Mouse (Mus musculus): ENCODE results near the gene Klhl22. TPM values are rescaled to one million over a fixed set of nuclear protein-coding genes. Genes with fewer than 3 reads are reported as not detected.
"Not testable (repeated sequence)": the region's sequence is repeated elsewhere in the genome, so short reads cannot be mapped to it uniquely, and the experiment has no call there.

Gene Klhl22
- polyA plus RNA-seq, 1 experiment from 2014 or later: 76.6 TPM

- Histone ChIP-seq H3K9ac (replicated peaks; ENCODE audit: low read depth, low read length) (no peak overlapping the region), H3K27me3 (ENCODE audit: control insufficient read depth, insufficient read depth, low read length) (no peaks in the 10 kb centered on the region), H3K4me2 (replicated peaks; ENCODE audit: low read depth, low read length) (no peak overlapping the region), H3K36me3 (ENCODE audit: control insufficient read depth, insufficient read depth, low read length) (no peaks in the 10 kb centered on the region), H3K27ac (ENCODE audit: low read length) (no peak overlapping the region), H3K9me3 (ENCODE audit: control insufficient read depth, low read depth, low read length) (no peaks in the 10 kb centered on the region), H3K4me1 (ENCODE audit: control insufficient read depth, insufficient read depth, low read length) (no peaks in the 10 kb centered on the region), H3K4me3 (ENCODE audit: low read depth, low read length) (no peak overlapping the region)
- no peak for ATAC-seq (ENCODE audit: insufficient number of reproducible peaks, insufficient read depth, low FRiP score, low read depth)
These were observed 29.4 kb upstream of the Klhl22 start for GRCm38 (mm10) chr16:17729974-17730373.

- H3K36me3 ChIP-seq (ENCODE audit: control insufficient read depth, insufficient read depth, low read length): no peaks in the 10 kb centered on the region
- H3K27ac ChIP-seq (ENCODE audit: low read length): no peak overlapping the region
- 39% methylated on average over 3 of the region's 3 CpGs for WGBS
- no peak for ATAC-seq (ENCODE audit: insufficient number of reproducible peaks, insufficient read depth, low FRiP score, low read depth)
- H3K9ac ChIP-seq (replicated peaks; ENCODE audit: low read depth, low read length): no peak overlapping the region
- H3K9me3 ChIP-seq (ENCODE audit: control insufficient read depth, low read depth, low read length): no peaks in the 10 kb centered on the region
- H3K4me1 ChIP-seq (ENCODE audit: control insufficient read depth, insufficient read depth, low read length): no peaks in the 10 kb centered on the region
- no peak overlapping the region for H3K4me2 ChIP-seq (replicated peaks; ENCODE audit: low read depth, low read length)
- no peak overlapping the region for H3K4me3 ChIP-seq (ENCODE audit: low read depth, low read length)
- H3K27me3 ChIP-seq (ENCODE audit: control insufficient read depth, insufficient read depth, low read length): no peaks in the 10 kb centered on the region
These were observed 27.4 kb upstream of the Klhl22 start for GRCm38 (mm10) chr16:17732021-17732420.

- H3K4me1 ChIP-seq (ENCODE audit: control insufficient read depth, insufficient read depth, low read length): no peaks in the 10 kb centered on the region
- no peak overlapping the region for H3K9ac ChIP-seq (replicated peaks; ENCODE audit: low read depth, low read length)
- no peak overlapping the region for H3K4me3 ChIP-seq (ENCODE audit: low read depth, low read length)
- 59% methylated on average over 6 of the region's 6 CpGs for WGBS
- H3K4me2 ChIP-seq (replicated peaks; ENCODE audit: low read depth, low read length): no peak overlapping the region
- no peak overlapping the region for H3K27ac ChIP-seq (ENCODE audit: low read length)
- H3K36me3 ChIP-seq (ENCODE audit: control insufficient read depth, insufficient read depth, low read length): no peaks in the 10 kb centered on the region
- H3K27me3 ChIP-seq (ENCODE audit: control insufficient read depth, insufficient read depth, low read length): no peaks in the 10 kb centered on the region
- ATAC-seq (ENCODE audit: insufficient number of reproducible peaks, insufficient read depth, low FRiP score, low read depth): no peak
- H3K9me3 ChIP-seq (ENCODE audit: control insufficient read depth, low read depth, low read length): no peaks in the 10 kb centered on the region
These were observed 27.0 kb upstream of the Klhl22 start for GRCm38 (mm10) chr16:17732431-17732830.

GRCm38 (mm10) chr16:17732841-17733340 is 26.5 kb upstream of the Klhl22 start, which contains the start of gene Med15:
Gene Med15 (minus strand): TSS chr16:17732891.
- ATAC-seq (ENCODE audit: insufficient number of reproducible peaks, insufficient read depth, low FRiP score, low read depth): no peak

GRCm38 (mm10) chr16:17733646-17734045 is 25.8 kb upstream of the Klhl22 start:
- Histone ChIP-seq H3K9me3 (ENCODE audit: control insufficient read depth, low read depth, low read length) (no peaks in the 10 kb centered on the region), H3K4me1 (ENCODE audit: control insufficient read depth, insufficient read depth, low read length) (no peaks in the 10 kb centered on the region), H3K9ac (replicated peaks; ENCODE audit: low read depth, low read length) (no peak overlapping the region), H3K36me3 (ENCODE audit: control insufficient read depth, insufficient read depth, low read length) (no peaks in the 10 kb centered on the region), H3K4me3 (ENCODE audit: low read depth, low read length) (no peak overlapping the region), H3K27me3 (ENCODE audit: control insufficient read depth, insufficient read depth, low read length) (no peaks in the 10 kb centered on the region), H3K4me2 (replicated peaks; ENCODE audit: low read depth, low read length) (peak overlapping the region; percentile 35), H3K27ac (ENCODE audit: low read length) (no peak overlapping the region)
- no peak for ATAC-seq (ENCODE audit: insufficient number of reproducible peaks, insufficient read depth, low FRiP score, low read depth)
- 60% methylated on average over 2 of the region's 2 CpGs for WGBS

More at GRCm38 (mm10) chr16:17732841-17733340, 26.5 kb upstream of the Klhl22 start, which contains the start of gene Med15:
- H3K27me3 ChIP-seq (ENCODE audit: control insufficient read depth, insufficient read depth, low read length): no peaks in the 10 kb centered on the region
- H3K9ac ChIP-seq (replicated peaks; ENCODE audit: low read depth, low read length): no peak within 1 kb of the TSS
- 25% methylated on average over 3 of the region's 3 CpGs for WGBS
- no peaks in the 10 kb centered on the region for H3K36me3 ChIP-seq (ENCODE audit: control insufficient read depth, insufficient read depth, low read length)
- H3K4me2 ChIP-seq (replicated peaks; ENCODE audit: low read depth, low read length): no peak within 1 kb of the TSS
- no peak within 1 kb of the TSS for H3K27ac ChIP-seq (ENCODE audit: low read length)
- H3K4me3 ChIP-seq (ENCODE audit: low read depth, low read length): no peak within 1 kb of the TSS
- H3K9me3 ChIP-seq (ENCODE audit: control insufficient read depth, low read depth, low read length): no peaks in the 10 kb centered on the region
- H3K4me1 ChIP-seq (ENCODE audit: control insufficient read depth, insufficient read depth, low read length): no peaks in the 10 kb centered on the region

- not testable (repeated sequence) for ATAC-seq (ENCODE audit: insufficient number of reproducible peaks, insufficient read depth, low FRiP score, low read depth); H3K9me3 ChIP-seq (ENCODE audit: control insufficient read depth, low read depth, low read length); H3K27me3 ChIP-seq (ENCODE audit: control insufficient read depth, insufficient read depth, low read length); H3K36me3 ChIP-seq (ENCODE audit: control insufficient read depth, insufficient read depth, low read length); H3K4me3 ChIP-seq (ENCODE audit: low read depth, low read length); H3K4me2 ChIP-seq (replicated peaks; ENCODE audit: low read depth, low read length); H3K4me1 ChIP-seq (ENCODE audit: control insufficient read depth, insufficient read depth, low read length); H3K9ac ChIP-seq (replicated peaks; ENCODE audit: low read depth, low read length); H3K27ac ChIP-seq (ENCODE audit: low read length)
- WGBS: 79% methylated on average over 6 of the region's 6 CpGs
These were observed 24.5 kb upstream of the Klhl22 start for GRCm38 (mm10) chr16:17734872-17735271.

- H3K27ac ChIP-seq (ENCODE audit: low read length): no peak overlapping the region
- no peak overlapping the region for H3K4me3 ChIP-seq (ENCODE audit: low read depth, low read length)
- no peak overlapping the region for H3K9ac ChIP-seq (replicated peaks; ENCODE audit: low read depth, low read length)
- H3K4me1 ChIP-seq (ENCODE audit: control insufficient read depth, insufficient read depth, low read length): no peaks in the 10 kb centered on the region
- no peak overlapping the region for H3K4me2 ChIP-seq (replicated peaks; ENCODE audit: low read depth, low read length)
- no peaks in the 10 kb centered on the region for H3K36me3 ChIP-seq (ENCODE audit: control insufficient read depth, insufficient read depth, low read length)
- H3K27me3 ChIP-seq (ENCODE audit: control insufficient read depth, insufficient read depth, low read length): no peaks in the 10 kb centered on the region
- WGBS: 54% methylated on average over 4 of the region's 4 CpGs
- no peaks in the 10 kb centered on the region for H3K9me3 ChIP-seq (ENCODE audit: control insufficient read depth, low read depth, low read length)
- ATAC-seq (ENCODE audit: insufficient number of reproducible peaks, insufficient read depth, low FRiP score, low read depth): no peak
These were observed 23.3 kb upstream of the Klhl22 start for GRCm38 (mm10) chr16:17736156-17736555.

- Histone ChIP-seq H3K4me3 (ENCODE audit: low read depth, low read length) (no peak overlapping the region), H3K4me1 (ENCODE audit: control insufficient read depth, insufficient read depth, low read length) (peaks cover 3% of the 10 kb centered on the region; the same call in 1 of the 2 replicates), H3K27me3 (ENCODE audit: control insufficient read depth, insufficient read depth, low read length) (no peaks in the 10 kb centered on the region), H3K9ac (replicated peaks; ENCODE audit: low read depth, low read length) (no peak overlapping the region), H3K36me3 (ENCODE audit: control insufficient read depth, insufficient read depth, low read length) (no peaks in the 10 kb centered on the region), H3K4me2 (replicated peaks; ENCODE audit: low read depth, low read length) (no peak overlapping the region), H3K27ac (ENCODE audit: low read length) (no peak overlapping the region), H3K9me3 (ENCODE audit: control insufficient read depth, low read depth, low read length) (no peaks in the 10 kb centered on the region; the same call in 1 of the 2 replicates)
- 52% methylated on average over 4 of the region's 4 CpGs for WGBS
- no peak for ATAC-seq (ENCODE audit: insufficient number of reproducible peaks, insufficient read depth, low FRiP score, low read depth)
These were observed 19.3 kb upstream of the Klhl22 start for GRCm38 (mm10) chr16:17740080-17740479.

- WGBS: 61% methylated on average over 1 of the region's 1 CpGs
- no peaks in the 10 kb centered on the region for H3K27me3 ChIP-seq (ENCODE audit: control insufficient read depth, insufficient read depth, low read length)
- no peak for ATAC-seq (ENCODE audit: insufficient number of reproducible peaks, insufficient read depth, low FRiP score, low read depth)
- peak overlapping the region; percentile 53 for H3K27ac ChIP-seq (ENCODE audit: low read length)
- no peak overlapping the region for H3K4me2 ChIP-seq (replicated peaks; ENCODE audit: low read depth, low read length)
- peaks cover 3% of the 10 kb centered on the region; the same call in 1 of the 2 replicates for H3K4me1 ChIP-seq (ENCODE audit: control insufficient read depth, insufficient read depth, low read length)
- H3K9me3 ChIP-seq (ENCODE audit: control insufficient read depth, low read depth, low read length): no peaks in the 10 kb centered on the region; the same call in 1 of the 2 replicates
- H3K36me3 ChIP-seq (ENCODE audit: control insufficient read depth, insufficient read depth, low read length): no peaks in the 10 kb centered on the region
- H3K9ac ChIP-seq (replicated peaks; ENCODE audit: low read depth, low read length): no peak overlapping the region
- H3K4me3 ChIP-seq (ENCODE audit: low read depth, low read length): no peak overlapping the region
These were observed 16.6 kb upstream of the Klhl22 start for GRCm38 (mm10) chr16:17742810-17743209.

Data from stomach, embryonic 14.5 days (tissue).